Mouse (Mus musculus): ENCODE results near the gene Klhdc7b.
A peak's percentile ranks its signal among the peaks of the same experiment; 100 is the strongest.

Klhdc7b gene

GRCm38 (mm10) chr15:89384617-89385016, at the start of gene Klhdc7b:
TSS of gene Klhdc7b (plus strand) at chr15:89384917.
- DNase-seq (ENCODE audit: low spot score), result no peak

- no peak for DNase-seq (ENCODE audit: low spot score)
These were observed 48.3 kb upstream of the Klhdc7b start for GRCm38 (mm10) chr15:89336422-89336821.

- no peak for DNase-seq (ENCODE audit: low spot score)
These were observed 45.0 kb upstream of the Klhdc7b start for GRCm38 (mm10) chr15:89339696-89340095.

- DNase-seq (ENCODE audit: low spot score), result no peak
These were observed 44.6 kb upstream of the Klhdc7b start for GRCm38 (mm10) chr15:89340136-89340535.

GRCm38 (mm10) chr15:89341678-89342077, 43.0 kb upstream of the Klhdc7b start:
- no peak for DNase-seq (ENCODE audit: low spot score)

- DNase-seq (ENCODE audit: low spot score), result no peak
These were observed 41.4 kb upstream of the Klhdc7b start for GRCm38 (mm10) chr15:89343325-89343724.

- DNase-seq (ENCODE audit: low spot score), result no peak
These were observed 34.3 kb upstream of the Klhdc7b start for GRCm38 (mm10) chr15:89350447-89350846.

- DNase-seq (ENCODE audit: low spot score), result no peak
These were observed 33.4 kb upstream of the Klhdc7b start for GRCm38 (mm10) chr15:89351302-89351701.

- DNase-seq (ENCODE audit: low spot score), result no peak
These were observed 32.7 kb upstream of the Klhdc7b start for GRCm38 (mm10) chr15:89352054-89352453.

GRCm38 (mm10) chr15:89352795-89353194, 31.9 kb upstream of the Klhdc7b start:
- DNase-seq (ENCODE audit: low spot score), result no peak

GRCm38 (mm10) chr15:89353837-89354236, 30.9 kb upstream of the Klhdc7b start:
- no peak for DNase-seq (ENCODE audit: low spot score)

- DNase-seq (ENCODE audit: low spot score), result peak; percentile 18
These were observed 30.3 kb upstream of the Klhdc7b start for GRCm38 (mm10) chr15:89354455-89354854.

- peak; percentile 99 for DNase-seq (ENCODE audit: low spot score)
These were observed 29.2 kb upstream of the Klhdc7b start, which contains the start of the genes Lmf2 and Ncaph2 for GRCm38 (mm10) chr15:89355241-89356187. TSS of gene Lmf2 (minus strand) at chr15:89355659. TSS of gene Ncaph2 (plus strand) at chr15:89355719.

GRCm38 (mm10) chr15:89356372-89356771, 28.3 kb upstream of the Klhdc7b start:
- peak; percentile 94 for DNase-seq (ENCODE audit: low spot score)

- no peak for DNase-seq (ENCODE audit: low spot score)
These were observed 25.9 kb upstream of the Klhdc7b start for GRCm38 (mm10) chr15:89358784-89359183.

GRCm38 (mm10) chr15:89363051-89363450, 21.7 kb upstream of the Klhdc7b start:
- no peak for DNase-seq (ENCODE audit: low spot score)

- DNase-seq (ENCODE audit: low spot score), result no peak
These were observed 19.6 kb upstream of the Klhdc7b start for GRCm38 (mm10) chr15:89365141-89365551.

GRCm38 (mm10) chr15:89372068-89372467, 12.6 kb upstream of the Klhdc7b start:
- DNase-seq (ENCODE audit: low spot score), result no peak

GRCm38 (mm10) chr15:89372536-89372935, 12.2 kb upstream of the Klhdc7b start:
- no peak for DNase-seq (ENCODE audit: low spot score)

- DNase-seq (ENCODE audit: low spot score), result peak; percentile 93
These were observed 11.5 kb upstream of the Klhdc7b start for GRCm38 (mm10) chr15:89373027-89373761.

GRCm38 (mm10) chr15:89373762-89374248, 10.9 kb upstream of the Klhdc7b start, which contains the start of gene Sco2:
TSS of gene Sco2 (minus strand) at chr15:89373846.
- peak; percentile 92 for DNase-seq (ENCODE audit: low spot score)

- no peak for DNase-seq (ENCODE audit: low spot score)
These were observed 10.4 kb upstream of the Klhdc7b start for GRCm38 (mm10) chr15:89374340-89374739.

Measured in MN1 (cell line).